Mouse (Mus musculus) right cerebral cortex, postnatal 10 days (tissue): ENCODE results near the gene Rexo1.

Experiments
- DNase-seq, 2 experiments: peaks; one replicate each; pipeline ENCODE4 v3.0.0; 2021; ENCODE audit warnings: low spot score in 2 of 2

Rexo1 gene

GRCm38 (mm10) chr10:80584642-80585552 is 23.5 kb upstream of the Rexo1 start:
- peak in 1 of 2 experiments; percentile 33 for DNase-seq

DNA sequence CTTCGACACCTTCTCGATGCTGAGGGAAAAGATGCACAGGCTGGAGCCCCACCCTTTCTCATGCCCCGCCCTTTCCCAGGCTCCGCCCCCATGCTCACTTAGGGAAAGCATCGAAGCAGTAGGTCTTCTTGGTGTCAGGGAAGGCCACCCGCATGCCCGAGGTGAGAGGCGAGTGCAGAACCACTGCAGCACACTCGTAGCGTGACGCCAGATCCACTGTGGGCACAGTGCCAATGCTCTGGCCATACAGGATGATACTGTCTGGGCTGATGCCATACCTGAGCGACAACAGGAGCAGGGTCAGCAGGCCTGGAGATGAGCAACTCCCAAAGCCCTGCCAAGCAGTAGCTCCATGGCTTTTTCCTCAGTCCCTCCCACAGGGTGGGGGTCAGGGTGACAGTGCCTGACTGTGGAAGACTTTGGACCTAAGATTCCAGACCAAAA is 22.7 kb upstream of the Rexo1 start:
- DNase-seq = peak in 1 of 2 experiments; percentile 38

- DNase-seq = peak in 1 of 2 experiments; percentile 20
Measured at GRCm38 (mm10) chr10:80583047-80583446, 21.7 kb upstream of the Rexo1 start.

DNA sequence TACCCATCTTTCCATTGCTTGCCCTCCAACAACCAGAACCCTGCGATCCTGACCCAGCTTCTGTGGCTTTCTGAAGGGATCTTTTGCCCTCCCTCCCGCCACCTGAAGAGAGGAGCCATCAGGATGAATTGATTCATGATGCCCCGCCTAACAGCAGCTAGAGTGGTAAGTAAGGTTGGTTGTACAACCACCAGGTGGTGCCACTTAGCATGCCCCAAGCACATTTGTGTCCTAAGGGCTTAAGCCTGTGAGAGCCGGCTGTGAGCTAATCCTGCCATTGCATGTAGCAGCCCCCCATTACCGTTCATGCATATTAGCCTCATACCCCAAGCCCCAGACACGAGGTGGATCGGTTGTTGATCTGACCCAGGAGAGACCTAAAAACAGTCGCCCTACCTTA is 17.6 kb upstream of the Rexo1 start:
- peak; percentile 63 to 66 for DNase-seq

- DNase-seq = peak; percentile 81 to 86
Measured at GRCm38 (mm10) chr10:80578131-80578750, 16.9 kb upstream of the Rexo1 start.

GRCm38 (mm10) chr10:80577195-80578130 is 16.1 kb upstream of the Rexo1 start, which contains the start of gene Klf16:
Gene Klf16, minus strand, starts transcription at chr10:80577321.
- DNase-seq = peak; percentile 98

DNA sequence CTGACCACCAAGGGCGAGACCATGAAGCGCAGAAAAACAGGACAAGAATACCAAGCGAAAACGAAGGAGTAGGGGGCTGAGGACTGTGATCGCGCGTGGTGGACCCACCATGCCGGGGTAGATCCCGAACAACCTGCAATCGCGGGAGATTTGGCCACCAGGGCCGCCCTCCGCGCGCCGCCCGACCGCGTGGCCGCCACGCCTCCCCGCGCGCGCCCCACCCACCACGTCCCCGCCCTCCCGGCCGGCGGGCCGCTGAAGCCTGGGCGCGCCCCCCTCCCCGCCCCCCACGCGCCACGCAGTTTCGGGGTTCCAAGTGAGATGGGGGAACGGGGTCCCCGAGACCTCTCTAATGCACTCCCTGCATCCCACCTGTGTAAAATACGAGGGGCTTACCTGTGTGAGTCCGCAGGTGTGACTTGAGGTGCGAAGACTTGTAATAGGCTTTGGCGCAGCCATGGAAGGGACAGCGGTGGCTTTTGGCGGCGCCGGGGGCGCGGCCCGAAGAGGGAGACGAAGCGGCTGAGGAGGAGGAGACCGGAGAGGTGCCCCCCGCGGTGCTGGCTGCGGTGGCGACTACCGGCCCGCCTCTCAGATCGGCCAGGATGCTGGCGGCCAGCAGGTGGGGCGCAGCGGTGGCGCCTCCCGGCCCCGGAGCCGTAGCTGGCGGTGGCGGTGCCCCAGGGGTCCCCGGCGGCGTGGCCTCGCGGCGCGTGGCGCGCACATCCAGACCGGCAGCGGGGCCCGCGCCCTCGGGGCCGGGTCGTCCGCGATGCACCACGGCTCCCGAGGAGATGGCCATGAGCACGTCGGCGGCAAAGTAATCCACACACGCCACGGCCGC is 15.2 kb upstream of the Rexo1 start:
- peak; percentile 70 to 73 for DNase-seq

DNA sequence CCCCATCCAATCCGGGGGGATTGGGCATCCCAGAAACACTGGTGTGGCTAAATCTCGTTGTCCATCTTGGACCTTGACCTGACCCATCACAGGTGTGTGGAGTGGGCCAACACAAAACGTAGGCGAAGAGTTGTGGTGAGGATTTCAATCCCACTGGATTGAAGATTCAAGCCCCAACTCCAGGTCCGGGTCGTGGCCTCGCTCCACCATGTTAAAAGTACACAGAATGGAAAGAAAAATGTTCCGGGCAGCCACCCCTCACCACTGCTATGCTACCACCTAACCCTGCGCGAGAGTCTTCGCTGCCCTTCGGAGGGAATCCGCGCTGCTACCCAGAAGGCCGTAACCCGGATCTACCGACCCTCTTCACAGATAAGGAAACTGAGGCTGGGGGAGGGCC is 14.6 kb upstream of the Rexo1 start:
- DNase-seq = peak; percentile 51 to 58

- peak in 1 of 2 experiments; percentile 63 for DNase-seq
Measured at GRCm38 (mm10) chr10:80574896-80575295, 13.5 kb upstream of the Rexo1 start.

- DNase-seq = peak; percentile 72 to 78
Measured at GRCm38 (mm10) chr10:80573944-80574343, 12.6 kb upstream of the Rexo1 start.

- peak in 1 of 2 experiments; percentile 34 for DNase-seq
Measured at GRCm38 (mm10) chr10:80572477-80572876, 11.1 kb upstream of the Rexo1 start.

- peak in 1 of 2 experiments; percentile 60 for DNase-seq
Measured at GRCm38 (mm10) chr10:80570871-80571836, 9.8 kb upstream of the Rexo1 start.

GRCm38 (mm10) chr10:80570419-80570818 is 9.1 kb upstream of the Rexo1 start:
- no peak for DNase-seq

- DNase-seq = peak; percentile 58 to 62
Measured at GRCm38 (mm10) chr10:80569664-80570066, 8.3 kb upstream of the Rexo1 start.

- DNase-seq = peak in 1 of 2 experiments; percentile 40
Measured at GRCm38 (mm10) chr10:80568876-80569275, 7.5 kb upstream of the Rexo1 start.

- peak; percentile 91 to 92 for DNase-seq
Measured at GRCm38 (mm10) chr10:80566375-80567092, 5.2 kb upstream of the Rexo1 start.

DNA sequence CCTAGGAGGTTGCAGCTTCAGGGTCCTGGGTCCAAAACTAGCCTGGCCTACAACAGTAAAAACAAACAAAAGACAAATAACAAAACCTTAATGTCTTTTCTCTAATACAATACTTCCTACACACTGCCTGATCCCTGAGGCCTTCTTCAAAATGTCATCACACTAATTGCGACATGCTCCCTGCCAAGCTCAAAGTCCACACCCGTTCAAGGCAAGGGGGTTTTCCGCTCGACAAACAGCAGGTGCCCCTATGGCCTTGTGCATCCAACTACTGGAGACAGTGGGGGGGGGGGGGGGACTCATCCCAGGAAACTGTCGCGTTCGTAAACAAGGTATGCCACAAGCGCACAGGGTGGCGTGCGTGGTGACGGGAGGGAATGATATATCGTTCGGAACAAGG is 739 bp downstream of the Rexo1 start:
- DNase-seq = no peak

DNA sequence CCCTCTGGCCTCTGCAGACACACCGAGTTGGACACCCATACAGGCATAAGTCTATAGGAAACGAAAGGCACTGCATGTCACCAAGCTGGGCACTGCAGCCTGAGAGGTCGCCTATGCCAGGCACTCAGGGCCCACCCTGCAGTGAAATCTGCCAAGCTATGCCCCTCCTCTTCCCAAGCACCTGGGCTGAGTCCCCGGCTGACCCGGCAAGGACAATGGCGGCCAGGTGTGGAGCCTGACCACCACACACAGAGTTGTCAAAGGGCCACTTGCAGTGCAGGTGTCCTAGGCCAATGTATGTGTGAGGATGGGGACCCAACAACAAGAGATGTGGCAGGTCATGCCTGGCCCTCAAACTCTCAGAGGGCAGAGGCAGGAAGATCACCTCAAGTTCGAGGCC is 1.9 kb downstream of the Rexo1 start:
- DNase-seq = no peak
